Mouse (Mus musculus): ENCODE data around the gene Snrpd3. TPM values are rescaled to one million over a fixed set of nuclear protein-coding genes. Genes with fewer than 3 reads are reported as not detected.

The Snrpd3 gene
- polyA plus RNA-seq, 1 experiment from 2014 or later, result 139 TPM

Other genes with a start within 250 kb of the Snrpd3 start
- gene Adora2a, start 200.7 kb upstream of the Snrpd3 start, polyA plus RNA-seq (2016; fragmentation: Nextera tagmentation; extraction: Ambion mirVana), result 3.5 and 3.6 TPM in 2 replicates
- gene Upb1, start 116.4 kb upstream of the Snrpd3 start, polyA plus RNA-seq (2016; fragmentation: Nextera tagmentation; extraction: Ambion mirVana), result 0.10 and 1.6 TPM in 2 replicates
- gene Gucd1, start 421 bp downstream of the Snrpd3 start, polyA plus RNA-seq (2016; fragmentation: Nextera tagmentation; extraction: Ambion mirVana), result 24.0 and 28.8 TPM in 2 replicates
- gene Lrrc75b, start 42.8 kb downstream of the Snrpd3 start, polyA plus RNA-seq (2016; fragmentation: Nextera tagmentation; extraction: Ambion mirVana), result 0.78 and 1.1 TPM in 2 replicates
- gene Ggt1, start 44.1 kb downstream of the Snrpd3 start, polyA plus RNA-seq (2016; fragmentation: Nextera tagmentation; extraction: Ambion mirVana), result 0.27 and 1.9 TPM in 2 replicates
- 1.4 and 4.9 TPM in 2 replicates for gene Ggt5, start 71.8 kb downstream of the Snrpd3 start, polyA plus RNA-seq (2016; fragmentation: Nextera tagmentation; extraction: Ambion mirVana)
- 1.3 and 1.4 TPM in 2 replicates for gene Susd2, start 126.5 kb downstream of the Snrpd3 start, polyA plus RNA-seq (2016; fragmentation: Nextera tagmentation; extraction: Ambion mirVana)
- 20.0 and 24.0 TPM in 2 replicates for gene Cabin1, start 246.8 kb downstream of the Snrpd3 start, polyA plus RNA-seq (2016; fragmentation: Nextera tagmentation; extraction: Ambion mirVana)